Mouse (Mus musculus) C2C12 (cell line): ENCODE results near the gene Gsg1l.

Experiments
- CTCF ChIP-seq: IDR thresholded peaks from one replicate; pipeline ENCODE4 v1.5.1; 2011; ENCODE audit not compliant: control insufficient read depth, insufficient read depth, insufficient read length
- FOSL1 ChIP-seq: IDR thresholded peaks from one replicate; pipeline ENCODE4 v1.8.0; 2011; ENCODE audit warnings: mild to moderate bottlenecking, low read length; ENCODE audit not compliant: poor library complexity, insufficient read depth, severe bottlenecking
- MAX ChIP-seq: IDR thresholded peaks from one replicate; pipeline ENCODE4 v1.6.1; 2011; ENCODE audit warnings: mild to moderate bottlenecking, control low read depth
- MYOG ChIP-seq: IDR thresholded peaks from one replicate; pipeline ENCODE4 v1.6.1; 2011; ENCODE audit not compliant: control insufficient read depth, insufficient read length; ENCODE audit errors: extremely low read depth
- USF1 ChIP-seq: IDR thresholded peaks from one replicate; pipeline ENCODE4 v1.6.1; 2011; ENCODE audit warnings: low read depth, mild to moderate bottlenecking, control low read depth, moderate library complexity

DNA sequence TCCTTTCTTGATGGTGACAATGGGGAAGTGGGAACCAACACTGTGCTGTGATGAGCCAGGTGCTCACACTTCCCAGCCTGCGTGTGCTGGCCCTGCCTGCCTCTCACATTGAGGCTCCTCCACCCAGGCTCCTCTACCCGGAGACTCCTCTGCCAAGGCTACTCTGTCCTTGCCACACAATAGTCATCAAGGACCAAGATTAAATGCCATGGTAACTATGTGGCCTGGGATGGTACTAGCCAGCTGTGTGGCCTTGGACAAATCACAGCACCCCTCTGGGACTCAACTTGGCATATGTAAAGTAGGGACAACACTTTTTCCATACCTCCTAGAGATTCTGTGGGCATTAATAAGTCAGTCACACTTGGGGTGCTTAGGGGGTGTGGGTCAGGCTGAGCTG, 182.3 kb downstream of the Gsg1l start:
- TF ChIP-seq CTCF (no peak), FOSL1 (no peak), MAX (no peak), USF1 (no peak), MYOG (no peak)
